Mouse (Mus musculus) neural tube, embryonic 11.5 days (tissue): ENCODE measurements at regions not wholly inside any gene's neighbourhood (a gene's known extent, or its start where the extent isn't known, plus 50 kb on each side); places are given as distances from the start of the nearest gene placed in this dataset.

Experiments used
- ATAC-seq: fragments of 200-750 bp; cut with Nextera tagmentation; 2 replicates; pipeline ENCODE4 v1.8.0; 2017; ENCODE audit warnings: moderate number of reproducible peaks, mild to moderate bottlenecking, moderate TSS enrichment, moderate library complexity; ENCODE audit not compliant: insufficient read depth, low FRiP score, low TSS enrichment
- DNase-seq: peaks from one replicate; pipeline ENCODE4 v3.0.0-alpha.2; 2015; ENCODE audit warnings: low spot score
- H3K27ac ChIP-seq: fragments of 300-500 bp; sonication (generic); 2 replicates; pipeline ENCODE4 v1.5.1; 2014; ENCODE audit warnings: low read depth, mild to moderate bottlenecking, low read length
- H3K27me3 ChIP-seq: fragments of 300-500 bp; sonication (generic); 2 replicates; pipeline ENCODE4 v1.6.1; 2014; ENCODE audit warnings: mild to moderate bottlenecking, low read length, mixed read lengths; ENCODE audit not compliant: control insufficient read depth, insufficient read depth
- H3K36me3 ChIP-seq: fragments of 300-500 bp; sonication (generic); 2 replicates; pipeline ENCODE4 v1.6.1; 2014; ENCODE audit warnings: mild to moderate bottlenecking, low read length, moderate library complexity, mixed read lengths; ENCODE audit not compliant: control insufficient read depth, insufficient read depth
- H3K4me1 ChIP-seq: fragments of 300-500 bp; sonication (generic); 2 replicates; pipeline ENCODE4 v1.6.1; 2014; ENCODE audit warnings: low read length, mixed read lengths; ENCODE audit not compliant: control insufficient read depth, insufficient read depth
- H3K4me2 ChIP-seq: fragments of 300-500 bp; sonication (generic); 2 replicates; pipeline ENCODE4 v1.6.1; 2014; ENCODE audit warnings: low read depth, mild to moderate bottlenecking, moderate library complexity
- H3K4me3 ChIP-seq: fragments of 300-500 bp; sonication (generic); 2 replicates; pipeline ENCODE4 v1.5.1; 2014; ENCODE audit warnings: low read depth, low read length
- H3K9ac ChIP-seq: fragments of 300-500 bp; sonication (generic); 2 replicates; pipeline ENCODE4 v1.6.1; 2014; ENCODE audit warnings: mild to moderate bottlenecking, low read length
- H3K9me3 ChIP-seq: fragments of 300-500 bp; sonication (generic); 2 replicates; pipeline ENCODE4 v1.6.1; 2016; ENCODE audit warnings: low read length; ENCODE audit not compliant: control insufficient read depth
- WGBS: fragments of 180-500 bp; shearing (Covaris S2); extraction: QIAGEN DNeasy Blood & Tissue Kit; methylation state at CpG from one replicate; pipeline ENCODE4 v1.1.7; 2014; 5-methylcytosine and 5-hydroxymethylcytosine counted together

- Histone ChIP-seq H3K4me2 (no peak overlapping the region), H3K9me3 (no peaks in the 10 kb centered on the region), H3K36me3 (no peaks in the 10 kb centered on the region), H3K4me3 (no peak overlapping the region), H3K9ac (no peak overlapping the region), H3K27ac (no peak overlapping the region), H3K4me1 (no peaks in the 10 kb centered on the region), H3K27me3 (no peaks in the 10 kb centered on the region)
- DNase-seq (no peak), ATAC-seq (no peak)
Measured at GRCm38 (mm10) chrX:16421159-16421558, 101.5 kb upstream of the Cypt1 start.

- Histone ChIP-seq H3K36me3 (no peaks in the 10 kb centered on the region), H3K27ac (no peak overlapping the region), H3K9me3 (no peaks in the 10 kb centered on the region), H3K4me3 (no peak overlapping the region), H3K4me1 (no peaks in the 10 kb centered on the region), H3K27me3 (no peaks in the 10 kb centered on the region), H3K4me2 (no peak overlapping the region), H3K9ac (no peak overlapping the region)
- ATAC-seq (no peak), DNase-seq (no peak)
Measured at GRCm38 (mm10) chrX:16421663-16422062, 101.0 kb upstream of the Cypt1 start.

- Histone ChIP-seq H3K4me1 (no peaks in the 10 kb centered on the region), H3K9me3 (no peaks in the 10 kb centered on the region), H3K27me3 (no peaks in the 10 kb centered on the region), H3K9ac (no peak overlapping the region), H3K4me3 (no peak overlapping the region), H3K27ac (no peak overlapping the region), H3K36me3 (no peaks in the 10 kb centered on the region), H3K4me2 (no peak overlapping the region)
- DNase-seq (no peak), ATAC-seq (no peak)
- 90% methylated on average over 1 of the region's 1 CpGs for WGBS
Measured at GRCm38 (mm10) chrX:16438088-16438487, 84.6 kb upstream of the Cypt1 start.

DNA sequence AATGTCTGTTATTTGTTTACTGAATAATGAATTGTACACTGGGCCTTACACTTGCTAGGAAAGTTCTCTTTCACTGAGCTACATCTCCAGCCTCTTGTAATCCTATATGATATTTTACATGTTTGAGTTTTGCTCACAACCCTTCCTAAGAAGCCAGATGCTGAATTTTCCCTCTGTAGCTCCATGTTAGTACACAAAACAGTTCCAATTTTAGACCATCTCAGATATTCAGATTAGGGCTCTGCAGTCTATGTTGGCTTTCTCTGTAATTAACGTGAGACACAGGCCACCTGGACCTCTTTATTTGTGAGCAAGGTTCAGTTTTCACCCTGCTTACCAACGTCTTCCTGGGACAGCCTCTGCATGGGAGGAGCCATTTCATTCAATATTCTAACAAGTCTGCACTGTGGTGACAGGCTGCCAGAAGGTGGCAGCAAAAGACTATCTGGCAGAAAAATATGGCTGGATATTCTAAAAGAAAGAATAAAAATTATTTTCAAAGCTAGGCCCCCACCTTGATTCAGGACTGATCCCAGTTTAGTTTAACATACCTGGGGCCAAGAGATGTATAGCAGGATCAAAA is 72.1 kb upstream of the Cypt1 start:
- H3K9ac ChIP-seq, result no peak overlapping the region
- WGBS, result 2% methylated on average over 2 of the region's 2 CpGs
- H3K4me3 ChIP-seq, result no peak overlapping the region
- no peaks in the 10 kb centered on the region for H3K4me1 ChIP-seq
- no peak overlapping the region for H3K27ac ChIP-seq
- H3K4me2 ChIP-seq, result no peak overlapping the region
- H3K9me3 ChIP-seq, result no peaks in the 10 kb centered on the region
- DNase-seq (peak; percentile 26), ATAC-seq (no peak)
- H3K27me3 ChIP-seq, result no peaks in the 10 kb centered on the region
- no peaks in the 10 kb centered on the region for H3K36me3 ChIP-seq
